Mouse (Mus musculus) erythroblast, embryonic 14.5 days (primary cell): ENCODE data around the gene Msi2. TPM values are rescaled to one million over a fixed set of nuclear protein-coding genes. Genes with fewer than 3 reads are reported as not detected.

ENCODE experiments used
- H3K27me3 ChIP-seq: 2 replicates; pipeline ENCODE4 v1.6.1; 2012; ENCODE audit warnings: inconsistent platforms; ENCODE audit not compliant: control insufficient read depth
- H3K36me3 ChIP-seq: 2 replicates; pipeline ENCODE4 v1.6.1; 2012; ENCODE audit warnings: mild to moderate bottlenecking, inconsistent platforms; ENCODE audit not compliant: control insufficient read depth
- H3K4me1 ChIP-seq: 2 replicates; pipeline ENCODE4 v1.6.1; 2012; ENCODE audit warnings: inconsistent platforms; ENCODE audit not compliant: control insufficient read depth
- H3K4me3 ChIP-seq: replicated peaks from 2 replicates; pipeline ENCODE3; 2012; ENCODE audit warnings: moderate library complexity, mild to moderate bottlenecking, inconsistent platforms
- H3K9me3 ChIP-seq: 2 replicates; pipeline ENCODE4 v1.6.1; 2012; ENCODE audit warnings: low read length, inconsistent platforms, mixed read lengths; ENCODE audit not compliant: control insufficient read depth
- GATA1 ChIP-seq: IDR thresholded peaks from 2 replicates; pipeline ENCODE4 v1.6.1; 2012; ENCODE audit warnings: low read length, inconsistent platforms, mixed read lengths
- TAL1 ChIP-seq: IDR thresholded peaks from 3 replicates; pipeline ENCODE4 v1.6.1; 2012; ENCODE audit warnings: low read length, inconsistent platforms, mixed read lengths
- polyA plus RNA-seq: library from polyadenylated mRNA; stranded (reverse); fragments of >175 nt; gene quantifications from 2 replicates; pipeline ENCODE4 v1.2.3, GENCODE M21; 2012

Gene Msi2
- polyA plus RNA-seq, 1 experiment, result 0.45 TPM

GRCm38 (mm10) chr11:88700202-88700711 lies 18.1 kb downstream of the Msi2 start:
- no peak overlapping the region for H3K4me3 ChIP-seq
- H3K9me3 ChIP-seq, result no peaks in the 10 kb centered on the region
- peaks cover 19% of the 10 kb centered on the region for H3K36me3 ChIP-seq
- TF ChIP-seq TAL1, result no peak
- no peak for TF ChIP-seq GATA1
- H3K4me1 ChIP-seq, result no peaks in the 10 kb centered on the region
- H3K27me3 ChIP-seq, result no peaks in the 10 kb centered on the region

- Histone ChIP-seq H3K4me3 (no peak overlapping the region), H3K9me3 (no peaks in the 10 kb centered on the region), H3K36me3 (peaks cover 4% of the 10 kb centered on the region), H3K27me3 (no peaks in the 10 kb centered on the region), H3K4me1 (peaks cover 2% of the 10 kb centered on the region; the same call in 1 of the 2 replicates)
- no peak for TF ChIP-seq TAL1
- TF ChIP-seq GATA1, result no peak
Observed at GRCm38 (mm10) chr11:88693905-88694893, 24.1 kb downstream of the Msi2 start.

- Histone ChIP-seq H3K4me1 (peaks cover 2% of the 10 kb centered on the region; the same call in 1 of the 2 replicates), H3K9me3 (no peaks in the 10 kb centered on the region), H3K27me3 (no peaks in the 10 kb centered on the region), H3K36me3 (peaks cover 4% of the 10 kb centered on the region), H3K4me3 (no peak overlapping the region)
- TF ChIP-seq TAL1 (no peak), GATA1 (no peak)
Observed at GRCm38 (mm10) chr11:88693002-88693769, 25.1 kb downstream of the Msi2 start.

GRCm38 (mm10) chr11:88692374-88692773 lies 25.9 kb downstream of the Msi2 start:
- TF ChIP-seq TAL1, result no peak
- TF ChIP-seq GATA1, result no peak
- Histone ChIP-seq H3K36me3 (peaks cover 7% of the 10 kb centered on the region), H3K4me1 (peaks cover 2% of the 10 kb centered on the region; the same call in 1 of the 2 replicates), H3K4me3 (no peak overlapping the region), H3K27me3 (no peaks in the 10 kb centered on the region), H3K9me3 (no peaks in the 10 kb centered on the region)

GRCm38 (mm10) chr11:88690556-88691287 lies 27.6 kb downstream of the Msi2 start:
- Histone ChIP-seq H3K36me3 (peaks cover 9% of the 10 kb centered on the region), H3K9me3 (no peaks in the 10 kb centered on the region), H3K27me3 (no peaks in the 10 kb centered on the region), H3K4me1 (peaks cover 2% of the 10 kb centered on the region; the same call in 1 of the 2 replicates), H3K4me3 (no peak overlapping the region)
- TF ChIP-seq GATA1 (no peak), TAL1 (no peak)

GRCm38 (mm10) chr11:88689831-88690459 lies 28.4 kb downstream of the Msi2 start:
- no peak for TF ChIP-seq TAL1
- Histone ChIP-seq H3K4me3 (no peak overlapping the region), H3K27me3 (no peaks in the 10 kb centered on the region), H3K4me1 (peaks cover 2% of the 10 kb centered on the region; the same call in 1 of the 2 replicates), H3K36me3 (peaks cover 12% of the 10 kb centered on the region), H3K9me3 (no peaks in the 10 kb centered on the region)

GRCm38 (mm10) chr11:88688644-88689043 lies 29.7 kb downstream of the Msi2 start:
- no peaks in the 10 kb centered on the region for H3K27me3 ChIP-seq
- H3K4me1 ChIP-seq, result peaks cover 2% of the 10 kb centered on the region; the same call in 1 of the 2 replicates
- H3K9me3 ChIP-seq, result no peaks in the 10 kb centered on the region
- H3K4me3 ChIP-seq, result no peak overlapping the region
- TF ChIP-seq GATA1 (no peak), TAL1 (no peak)
- H3K36me3 ChIP-seq, result peaks cover 12% of the 10 kb centered on the region

- Histone ChIP-seq H3K36me3 (peaks cover 15% of the 10 kb centered on the region), H3K9me3 (no peaks in the 10 kb centered on the region), H3K4me1 (peaks cover 2% of the 10 kb centered on the region; the same call in 1 of the 2 replicates), H3K27me3 (no peaks in the 10 kb centered on the region), H3K4me3 (no peak overlapping the region)
- TF ChIP-seq TAL1, result no peak
- no peak for TF ChIP-seq GATA1
Observed at GRCm38 (mm10) chr11:88687711-88688110, 30.6 kb downstream of the Msi2 start.
